8 mouse cellular contexts compared by ENCODE assay signal in the genomic region with DNA sequence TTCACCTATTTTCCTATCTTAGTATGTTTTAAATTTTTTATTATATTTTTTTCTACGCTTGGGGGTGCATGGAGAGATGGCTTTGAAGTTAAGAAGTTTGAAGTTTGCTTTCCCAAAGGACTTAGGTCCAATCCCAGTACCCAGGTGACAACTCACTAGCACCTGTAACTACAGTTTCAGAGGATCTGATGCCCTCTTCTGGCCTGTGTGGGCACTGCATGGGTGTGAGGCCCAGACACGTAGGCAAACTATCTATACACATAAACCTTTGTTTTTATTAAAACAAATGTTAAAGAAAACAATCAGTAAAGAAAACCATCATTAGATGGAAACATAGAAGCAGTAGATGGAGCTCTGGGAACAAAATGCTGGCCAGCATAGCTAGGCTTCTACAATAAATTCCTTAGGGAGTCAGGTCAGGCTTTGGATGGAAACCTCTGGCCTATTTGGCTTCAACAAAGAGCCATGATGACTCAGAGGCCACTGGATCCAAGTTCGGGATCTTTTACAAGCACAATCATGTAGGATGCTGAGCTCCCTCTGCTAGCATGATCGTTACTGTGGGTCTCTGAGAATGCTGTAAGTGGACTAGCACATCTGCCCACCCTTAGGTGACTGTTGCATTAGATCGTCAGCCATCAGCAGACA.
DNase-seq lines count a peak whose midpoint lies in the region.

No protein-coding gene starts in this region.

- peak; percentile 41 to 56 for DNase-seq in cerebellum, postnatal 10 days
- DNase-seq in cerebellum, adult 9-10 months, result no peak
- peak; percentile 27 for DNase-seq in right cerebral cortex, postnatal 4 days
- DNase-seq in right cerebral cortex, postnatal 36 days (ENCODE audit: low spot score in 2 of 2), result no peak
- peak; percentile 15 for DNase-seq in embryo, embryonic 9.5 days (ENCODE audit: extremely low spot score)
- peak; percentile 31 to 77 for DNase-seq in kidney, postnatal 36 days
- peak; percentile 37 to 49 for DNase-seq in thymus, postnatal 36 days
- no peak for DNase-seq in cerebellum, adult 11 months

Comparison
In these comparisons a context has a peak if more than half of its experiments do, and no peak if none do; other contexts are left out.
1. DNase-seq: peak in cerebellum, postnatal 10 days (2 of 2), right cerebral cortex, postnatal 4 days (single experiment), embryo, embryonic 9.5 days (single experiment), kidney, postnatal 36 days (2 of 2) and thymus, postnatal 36 days (2 of 2); none in cerebellum, adult 9-10 months (single experiment), right cerebral cortex, postnatal 36 days (0 of 2) and cerebellum, adult 11 months (single experiment).